21 mouse cellular contexts compared by ENCODE assay signal in the genomic region with DNA sequence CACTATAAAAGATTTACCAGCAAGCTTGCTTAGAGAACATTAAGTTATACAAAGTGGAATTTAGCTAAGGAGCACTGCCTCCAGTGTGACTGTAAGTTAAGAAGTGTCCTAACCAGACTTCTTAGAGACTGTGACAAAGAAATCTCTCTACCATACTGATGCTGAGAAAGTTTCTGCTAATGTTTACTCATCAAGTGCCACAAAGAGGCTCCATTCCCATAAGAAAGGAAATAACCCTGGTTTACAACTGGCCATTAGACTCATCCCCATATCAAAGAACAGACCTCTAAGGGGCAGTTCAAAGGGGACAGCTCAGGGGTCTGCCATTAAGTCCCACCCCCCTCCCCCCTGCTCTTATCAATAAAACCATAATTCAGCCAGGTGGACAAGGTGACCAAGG.
DNase-seq lines count a peak whose midpoint lies in the region; ATAC-seq and TF ChIP-seq lines count a peak whose summit lies in the region.
"Had no signal": no experiment of that assay in that cellular context is flagged by ENCODE, and none has a peak within 500 bp of the region (broad histone marks: within the 10 kb centered on the region; RNA-seq: fewer than 3 reads in every experiment).

No protein-coding gene starts in this region.

- H3K27me3 ChIP-seq in ES-Bruce4 (ENCODE audit: control insufficient read depth, insufficient read depth, low read length, poor library complexity, severe bottlenecking): no peaks in the 10 kb centered on the region
- H3K27me3 ChIP-seq: CH12.LX; embryonic facial prominence, embryonic 12.5 days; forebrain, embryonic 13.5 days; forebrain, embryonic 15.5 days had no signal

- H3K4me1 ChIP-seq in ES-Bruce4 (ENCODE audit: control insufficient read depth, insufficient read depth, low read length) (peaks cover 9% of the 10 kb centered on the region), ES-E14 (ENCODE audit: control insufficient read depth in 2 of 2, insufficient read depth in 2 of 2, low read length in 2 of 2, poor library complexity in 1 of 2) (peaks cover 7 to 10% of the 10 kb centered on the region in 2 experiments)
- H3K4me1 ChIP-seq: embryonic facial prominence, embryonic 10.5 days; embryonic facial prominence, embryonic 12.5 days; forebrain, embryonic 13.5 days; forebrain, embryonic 15.5 days had no signal

- peak; percentile 79 for DNase-seq in ES-E14 (ENCODE audit: low read depth, low spot score)
- peak; percentile 89 for DNase-seq in ZHBTc4 (ENCODE audit: low read depth, low spot score)
- DNase-seq in right cerebral cortex, postnatal 14 days: no peak
- DNase-seq: adrenal gland, adult 8-10 months; adrenal gland, postnatal 14 days; adrenal gland, postnatal 36 days; B cell, adult 2 months; cerebellum, adult 11-12 months; cerebellum, adult 2 months; cerebellum, adult 9-10 months; cerebellum, postnatal 10 days; cerebellum, postnatal 25 days; forebrain, postnatal 0 days had no signal

- in situ Hi-C loops in ES-E14 (cut with MboI; ENCODE audit: low sequenced_read_pairs in 2 of 2, unreplicated experiment in 2 of 2): no loop called here

- 0 out of 2 replicates have a peak, but pooled peaks have one; percentile 30 for TF ChIP-seq EP300 in ES-Bruce4 (IDR thresholded peaks at IDR 0.05; ENCODE audit: insufficient read depth, low read depth, low read length)

- ATAC-seq in activated CD4-positive, CD25-positive, alpha-beta regulatory T cell, adult 4 months: no peak
- ATAC-seq: CD4-positive, CD25-positive, alpha-beta regulatory T cell, adult 4 months; forebrain, embryonic 13.5 days; forebrain, embryonic 15.5 days; forebrain, postnatal 0 days had no signal

- H3K27ac ChIP-seq in ES-Bruce4 (ENCODE audit: insufficient read depth, low read length) (no peak overlapping the region), ES-E14 (ENCODE audit: insufficient read depth, low read depth, low read length, poor library complexity, severe bottlenecking) (peak overlapping the region; percentile 70; the same call in 1 of the 2 replicates)
- H3K27ac ChIP-seq: embryonic facial prominence, embryonic 10.5 days; embryonic facial prominence, embryonic 12.5 days; forebrain, embryonic 13.5 days; forebrain, embryonic 15.5 days had no signal

- H3K36me3 ChIP-seq in ES-Bruce4 (ENCODE audit: control insufficient read depth, insufficient read depth, low read length, poor library complexity, severe bottlenecking) (peaks cover 5% of the 10 kb centered on the region; the same call in 1 of the 2 replicates), ES-E14 (ENCODE audit: control insufficient read depth, insufficient read depth, low read length, poor library complexity, severe bottlenecking) (peaks cover 2% of the 10 kb centered on the region)
- H3K36me3 ChIP-seq: embryonic facial prominence, embryonic 10.5 days; embryonic facial prominence, embryonic 12.5 days; forebrain, embryonic 15.5 days had no signal

- TF ChIP-seq POLR2A in ES-Bruce4 (IDR thresholded peaks at IDR 0.05; ENCODE audit: insufficient read depth, low read length): no peak

- H3K9ac ChIP-seq in ES-Bruce4 (ENCODE audit: low read depth, poor library complexity, severe bottlenecking) (no peak overlapping the region), ES-E14 (ENCODE audit: insufficient read depth, low read depth, low read length, poor library complexity, severe bottlenecking) (no peak overlapping the region)
- H3K9ac ChIP-seq: embryonic facial prominence, embryonic 12.5 days; forebrain, embryonic 13.5 days; forebrain, embryonic 15.5 days; forebrain, postnatal 0 days had no signal

- no peak for TF ChIP-seq CTCF in ES-Bruce4 (IDR thresholded peaks at IDR 0.05; ENCODE audit: low read depth, low read length)

- H3K4me3 ChIP-seq in ES-Bruce4 (ENCODE audit: low read depth, low read length) (no peak overlapping the region), ES-E14 (ENCODE audit: insufficient read depth in 1 of 2, low read depth in 1 of 2, low read length in 2 of 2, poor library complexity in 1 of 2, severe bottlenecking in 1 of 2) (no peak overlapping the region)
- H3K4me3 ChIP-seq: embryonic facial prominence, embryonic 10.5 days; embryonic facial prominence, embryonic 12.5 days; forebrain, embryonic 13.5 days; forebrain, embryonic 15.5 days had no signal

- peaks cover 33% of the 10 kb centered on the region for H3K9me3 ChIP-seq in ES-Bruce4 (replicated peaks; ENCODE audit: control insufficient read depth, insufficient read depth, low read length, poor library complexity, severe bottlenecking)
- H3K9me3 ChIP-seq in ES-E14 (ENCODE audit: control insufficient read depth, insufficient read depth, low read depth, low read length): no peaks in the 10 kb centered on the region
- H3K9me3 ChIP-seq: forebrain, embryonic 13.5 days; forebrain, embryonic 15.5 days had no signal

TF ChIP-seq in ES-E14, 5 proteins besides CTCF, POLR2A, EP300 and RAD21:
- TF ChIP-seq CHD2 (IDR thresholded peaks at IDR 0.05; ENCODE audit: low read depth, low read length) (0 out of 2 replicates have a peak, but pooled peaks have one; percentile 75), ZC3H11A (IDR thresholded peaks at IDR 0.05; ENCODE audit: borderline replicate concordance, low read depth, low read length) (no peak)
